Mouse (Mus musculus) lung, adult 2 months (tissue): ENCODE results near the gene Bri3bp. TPM values are rescaled to one million over a fixed set of nuclear protein-coding genes. Genes with fewer than 3 reads are reported as not detected.

Source experiments
- DNase-seq: peaks from one replicate; pipeline ENCODE4 v3.0.0; 2022
- H3K4me1 ChIP-seq: fragments of 200-500 bp; 2 replicates; pipeline ENCODE4 v1.6.1; 2011; ENCODE audit warnings: low read length; ENCODE audit not compliant: control insufficient read depth, insufficient read depth
- H3K4me3 ChIP-seq: fragments of 200-500 bp; replicated peaks from 2 replicates; pipeline ENCODE3; 2011; ENCODE audit warnings: low read depth, mild to moderate bottlenecking, control low read depth, low read length; ENCODE audit errors: extremely low read depth
- CTCF ChIP-seq: fragments of 200-500 bp; IDR thresholded peaks from 2 replicates; pipeline ENCODE4 v1.5.1; 2011; ENCODE audit warnings: mild to moderate bottlenecking, low read length, control low read depth; ENCODE audit not compliant: insufficient read depth
- POLR2A ChIP-seq: fragments of 200-500 bp; IDR thresholded peaks from 2 replicates; pipeline ENCODE4 v1.6.1; 2011; ENCODE audit warnings: low read depth, mild to moderate bottlenecking, control low read depth, low read length, borderline replicate concordance; ENCODE audit errors: extremely low read depth
- WGBS: fragments of 180-500 bp; shearing (Covaris S2); methylation state at CpG from one replicate; pipeline ENCODE4 v1.1.7; 2018; 5-methylcytosine and 5-hydroxymethylcytosine counted together
- polyA plus RNA-seq: library from polyadenylated mRNA; depleted of rRNA; stranded (reverse); fragments of >200 nt; gene quantifications from 2 replicates; pipeline ENCODE4 v1.2.3, GENCODE M21; 2012

Bri3bp gene
- polyA plus RNA-seq, 1 experiment: 8.2 TPM

DNA sequence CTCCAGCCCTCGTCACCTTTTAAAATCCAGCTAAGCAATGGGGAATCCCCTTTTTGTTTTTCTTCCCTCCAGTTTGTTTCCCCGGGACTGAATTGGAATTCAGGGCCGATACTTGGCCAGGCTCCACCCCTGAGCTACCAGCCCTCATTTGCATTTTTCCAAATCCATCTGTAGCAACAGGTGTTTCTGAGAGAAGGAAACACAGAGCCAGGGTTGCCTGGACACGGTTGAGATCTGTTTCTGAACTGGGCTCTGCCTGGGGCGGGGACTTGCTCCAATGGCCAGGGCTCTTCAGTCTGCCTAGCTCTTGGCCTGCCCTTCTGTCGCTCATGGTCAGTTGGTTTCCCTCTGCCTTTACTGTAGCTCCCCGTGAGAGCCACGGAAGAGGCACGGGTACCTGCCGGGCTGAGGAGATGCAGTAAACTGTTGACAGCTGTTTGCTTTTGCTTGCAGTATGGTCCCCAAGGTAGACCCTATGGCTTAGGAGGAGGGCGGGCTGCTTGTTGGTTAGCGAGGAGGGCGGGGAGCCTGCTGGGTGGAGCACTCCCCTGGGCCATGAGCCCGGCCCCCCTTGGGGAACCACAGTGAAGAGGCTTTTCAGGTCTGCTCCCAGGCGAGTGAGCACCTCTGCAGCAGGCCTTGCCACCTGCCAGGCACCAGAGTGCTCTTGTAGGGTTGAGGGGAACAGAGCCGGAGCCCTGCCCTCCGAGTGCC, 51.2 kb downstream of the Bri3bp start:
- Histone ChIP-seq H3K4me3 (no peak overlapping the region), H3K4me1 (peaks cover 3% of the 10 kb centered on the region; the same call in 1 of the 2 replicates)
- TF ChIP-seq POLR2A (no peak), CTCF (no peak)
- no peak for DNase-seq
- 66% methylated on average over 17 of the region's 17 CpGs for WGBS

GRCm38 (mm10) chr5:125493093-125493423, 51.7 kb downstream of the Bri3bp start:
- 61% methylated on average over 5 of the region's 5 CpGs for WGBS
- H3K4me3 ChIP-seq: no peak overlapping the region

DNA sequence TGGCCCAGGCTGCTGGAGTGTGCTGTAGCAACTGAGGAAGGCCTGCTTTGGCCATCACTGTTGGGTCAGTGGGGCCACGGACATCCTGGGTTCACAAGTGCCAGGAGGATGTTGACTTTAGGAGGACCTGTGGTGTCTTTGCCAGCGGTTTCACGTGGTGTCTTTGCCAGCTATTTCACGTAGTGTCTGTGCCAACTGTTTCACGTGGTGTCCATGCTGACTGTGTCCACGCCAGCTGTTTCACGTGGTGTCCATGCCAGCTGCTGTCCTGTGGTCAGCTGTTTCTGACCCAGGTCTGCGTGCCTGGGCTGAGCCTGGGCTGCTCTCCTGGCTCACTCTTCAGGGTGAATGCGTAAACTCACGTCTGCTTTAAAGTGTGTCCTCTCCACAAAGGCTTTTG, 54.3 kb downstream of the Bri3bp start:
- peaks cover 3% of the 10 kb centered on the region; the same call in 1 of the 2 replicates for H3K4me1 ChIP-seq
- no peak for DNase-seq
- TF ChIP-seq CTCF (no peak), POLR2A (no peak)
- 73% methylated on average over 10 of the region's 10 CpGs for WGBS
- no peak overlapping the region for H3K4me3 ChIP-seq

More at GRCm38 (mm10) chr5:125493093-125493423, 51.7 kb downstream of the Bri3bp start:
- peaks cover 3% of the 10 kb centered on the region; the same call in 1 of the 2 replicates for H3K4me1 ChIP-seq
- no peak for TF ChIP-seq POLR2A
- TF ChIP-seq CTCF: no peak
- no peak for DNase-seq

DNA sequence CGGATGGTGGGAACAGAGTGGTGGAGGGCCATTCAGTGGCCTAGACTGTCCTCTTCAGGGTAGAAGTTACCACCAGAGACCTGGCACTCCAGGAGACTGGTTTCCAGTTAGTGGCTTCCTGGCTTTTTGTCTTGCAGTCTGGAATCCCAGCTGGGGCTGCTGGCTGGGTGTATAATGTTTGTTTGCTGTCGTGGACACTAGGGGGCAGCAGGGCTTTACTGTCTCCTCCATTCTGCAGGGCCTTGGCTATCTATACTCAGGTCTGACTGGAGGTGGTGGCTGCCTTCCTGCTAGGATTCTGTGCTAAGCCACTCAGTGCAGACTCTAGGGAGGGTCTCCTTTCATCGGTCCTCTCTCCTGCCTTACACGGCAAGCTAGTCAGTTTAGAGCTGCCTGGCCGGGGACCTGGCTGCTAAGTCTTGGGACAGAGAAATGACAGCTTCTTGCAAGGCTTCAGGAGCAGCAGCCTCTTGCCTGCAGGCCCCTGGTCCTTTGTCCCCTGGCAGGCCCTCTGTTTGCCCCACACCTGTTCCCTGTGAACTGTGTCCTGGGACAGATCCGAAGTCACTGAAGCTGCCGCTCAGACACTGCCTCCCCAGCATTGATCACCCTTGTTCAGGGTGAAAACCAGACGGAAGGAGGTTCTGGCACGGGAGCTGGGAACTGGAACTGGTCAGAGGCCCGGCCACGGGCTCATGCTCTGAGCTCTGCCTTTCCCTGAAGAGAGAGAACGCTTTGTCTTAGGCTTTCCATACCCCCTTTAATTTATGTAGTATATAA, 56.6 kb downstream of the Bri3bp start:
- H3K4me1 ChIP-seq: peaks cover 3% of the 10 kb centered on the region; the same call in 1 of the 2 replicates
- no peak overlapping the region for H3K4me3 ChIP-seq
- no peak for DNase-seq
- TF ChIP-seq POLR2A: no peak
- TF ChIP-seq CTCF: peak; percentile 67
- WGBS: 77% methylated on average over 12 of the region's 12 CpGs

DNA sequence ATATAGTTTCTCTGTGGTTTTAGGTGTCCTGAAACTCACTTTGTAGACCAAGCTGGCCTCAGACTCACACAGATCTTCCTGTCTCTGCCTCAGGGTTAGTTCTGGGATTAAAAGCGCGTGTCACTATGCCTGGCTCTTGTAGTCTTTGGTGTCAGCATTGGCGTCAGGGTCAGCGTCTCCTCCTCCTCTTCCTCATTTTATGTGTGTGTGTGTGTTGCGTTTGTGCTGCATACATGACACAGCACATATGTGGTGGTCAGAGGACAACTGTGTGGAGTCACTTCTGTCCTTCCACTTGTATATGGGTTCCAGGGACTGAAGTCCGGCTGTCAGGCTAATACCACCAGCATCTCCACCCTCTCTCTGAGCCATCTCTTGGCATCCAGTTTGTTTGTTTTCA, 60.1 kb downstream of the Bri3bp start:
- TF ChIP-seq CTCF (no peak), POLR2A (no peak)
- no peak for DNase-seq
- Histone ChIP-seq H3K4me3 (no peak overlapping the region), H3K4me1 (no peaks in the 10 kb centered on the region)
- WGBS: 85% methylated on average over 6 of the region's 6 CpGs

- Histone ChIP-seq H3K4me3 (no peak overlapping the region), H3K4me1 (no peaks in the 10 kb centered on the region)
- no peak for TF ChIP-seq CTCF
- TF ChIP-seq POLR2A: no peak
- no peak for DNase-seq
- WGBS: 66% methylated on average over 3 of the region's 3 CpGs
Observed at GRCm38 (mm10) chr5:125502186-125502585, 60.8 kb downstream of the Bri3bp start.

DNA sequence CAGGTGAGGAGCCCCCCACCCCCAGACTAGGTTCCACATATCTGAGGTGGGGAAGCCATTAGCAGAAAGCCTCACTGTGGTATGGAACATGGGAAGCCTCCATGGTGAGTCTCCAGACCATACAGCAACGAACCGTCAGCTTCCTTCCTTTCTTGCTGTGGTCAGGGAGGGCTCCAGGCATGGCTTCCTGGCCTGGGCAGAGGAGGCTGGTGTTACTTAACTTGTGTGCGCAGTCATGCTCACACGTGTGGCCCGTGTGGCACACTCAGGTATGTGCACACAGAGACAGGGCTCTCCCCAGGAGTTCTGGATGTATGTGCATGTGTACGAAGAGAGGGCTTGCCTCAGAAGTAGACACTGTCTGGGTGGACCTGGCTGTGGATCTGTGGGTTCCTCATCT, 62.3 kb downstream of the Bri3bp start:
- DNase-seq: no peak
- WGBS: 83% methylated on average over 6 of the region's 6 CpGs
- Histone ChIP-seq H3K4me1 (no peaks in the 10 kb centered on the region), H3K4me3 (no peak overlapping the region)
- no peak for TF ChIP-seq POLR2A
- no peak for TF ChIP-seq CTCF

- TF ChIP-seq CTCF (no peak), POLR2A (no peak)
- WGBS: 74% methylated on average over 11 of the region's 11 CpGs
- no peak for DNase-seq
- no peaks in the 10 kb centered on the region for H3K4me1 ChIP-seq
- no peak overlapping the region for H3K4me3 ChIP-seq
Observed at GRCm38 (mm10) chr5:125504692-125505091, 63.3 kb downstream of the Bri3bp start.

GRCm38 (mm10) chr5:125505968-125506367, 64.6 kb downstream of the Bri3bp start:
- WGBS: 85% methylated on average over 15 of the region's 15 CpGs
- H3K4me1 ChIP-seq: no peaks in the 10 kb centered on the region
- H3K4me3 ChIP-seq: no peak overlapping the region
- no peak for DNase-seq
- TF ChIP-seq POLR2A (no peak), CTCF (no peak)
